Mouse (Mus musculus) thymus, postnatal 10 days (tissue): ENCODE results near the gene St3gal5.

Source experiments
- DNase-seq, 2 experiments: peaks; one replicate each; pipeline ENCODE4 v3.0.0; 2021; ENCODE audit warnings: low spot score in 2 of 2

Gene St3gal5

DNA sequence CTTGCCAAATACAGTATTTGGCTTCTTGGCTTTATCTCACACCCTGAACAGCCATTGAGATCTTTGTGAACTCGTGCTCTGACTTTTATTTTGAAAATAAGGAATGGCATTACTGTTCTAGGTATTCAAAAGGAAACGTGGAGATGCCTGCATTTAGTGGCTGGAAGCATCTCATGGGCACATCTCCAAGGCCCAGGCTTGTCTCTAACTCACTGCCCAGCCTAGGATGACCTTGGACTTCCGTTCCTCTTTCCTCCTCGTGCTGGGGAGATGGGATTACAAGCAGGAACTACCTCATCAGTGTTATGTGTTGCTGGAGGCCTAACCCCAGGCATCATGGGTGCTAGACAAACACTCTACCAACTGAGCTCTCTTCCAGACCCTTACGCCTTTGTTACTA is 105.9 kb downstream of the St3gal5 start:
- DNase-seq, result no peak
